Mouse (Mus musculus) bone marrow macrophage, adult 2 months (primary cell): ENCODE data around the gene Gm21981.

Source experiments
- CTCF ChIP-seq: IDR thresholded peaks from 2 replicates; pipeline ENCODE4 v1.5.1; 2012; ENCODE audit warnings: low read depth, mild to moderate bottlenecking, low read length, moderate library complexity
- POLR2A ChIP-seq: IDR thresholded peaks from 2 replicates; pipeline ENCODE4 v1.6.1; 2012; ENCODE audit warnings: mild to moderate bottlenecking, low read depth, low read length, borderline replicate concordance

GRCm38 (mm10) chr17:47730633-47731575 lies 36.6 kb upstream of the Gm21981 start:
- TF ChIP-seq POLR2A: no peak
- no peak for TF ChIP-seq CTCF
